In genomic region chr1:43047811-43048210, GRCm38 (mm10) we compare ENCODE assay signal across 24 mouse cellular contexts. TPM values are rescaled to one million over a fixed set of nuclear protein-coding genes. Genes with fewer than 3 reads are reported as not detected.
DNase-seq lines count a peak whose midpoint lies in the region; ATAC-seq and TF ChIP-seq lines count a peak whose summit lies in the region.
"Had no signal": no experiment of that assay in that cellular context is flagged by ENCODE, and none has a peak within 500 bp of the region (broad histone marks: within the 10 kb centered on the region; RNA-seq: fewer than 3 reads in every experiment).

No protein-coding gene starts in this region.

- H3K27me3 ChIP-seq in forebrain, embryonic 13.5 days: no peaks in the 10 kb centered on the region
- H3K27me3 ChIP-seq in forebrain, embryonic 12.5 days: no peaks in the 10 kb centered on the region
- no peaks in the 10 kb centered on the region for H3K27me3 ChIP-seq in hindbrain, embryonic 16.5 days (replicated peaks; ENCODE audit: control insufficient read depth, insufficient read depth, low read length)
- H3K27me3 ChIP-seq in hindbrain, embryonic 13.5 days: no peaks in the 10 kb centered on the region
- no peaks in the 10 kb centered on the region for H3K27me3 ChIP-seq in lung, embryonic 15.5 days
- H3K27me3 ChIP-seq: heart, embryonic 13.5 days; hindbrain, embryonic 15.5 days; neural tube, embryonic 15.5 days; stomach, embryonic 15.5 days had no signal

- TF ChIP-seq CTCF in lung, adult 2 months (IDR thresholded peaks at IDR 0.05; ENCODE audit: insufficient read depth, low read length): no peak

- peaks cover 44% of the 10 kb centered on the region for H3K36me3 ChIP-seq in forebrain, embryonic 13.5 days (ENCODE audit: poor library complexity, severe bottlenecking)
- peaks cover 40% of the 10 kb centered on the region for H3K36me3 ChIP-seq in forebrain, embryonic 12.5 days (replicated peaks)
- H3K36me3 ChIP-seq in hindbrain, embryonic 16.5 days (ENCODE audit: control insufficient read depth, insufficient read depth, low read length): peaks cover 6% of the 10 kb centered on the region
- H3K36me3 ChIP-seq in hindbrain, embryonic 13.5 days: peaks cover 44% of the 10 kb centered on the region
- H3K36me3 ChIP-seq in lung, embryonic 15.5 days: peaks cover 13% of the 10 kb centered on the region; the same call in 1 of the 2 replicates

- TF ChIP-seq POLR2A in lung, adult 2 months (IDR thresholded peaks at IDR 0.05; ENCODE audit: borderline replicate concordance, extremely low read depth, low read depth, low read length): no peak

- peaks cover 18% of the 10 kb centered on the region; the same call in 1 of the 2 replicates for H3K4me1 ChIP-seq in forebrain, embryonic 13.5 days
- peaks cover 8% of the 10 kb centered on the region; the same call in 1 of the 2 replicates for H3K4me1 ChIP-seq in forebrain, embryonic 12.5 days
- H3K4me1 ChIP-seq in hindbrain, embryonic 16.5 days (ENCODE audit: control insufficient read depth, insufficient read depth, low read depth, low read length): peaks cover 5% of the 10 kb centered on the region; the same call in 1 of the 2 replicates
- peaks cover 18% of the 10 kb centered on the region for H3K4me1 ChIP-seq in hindbrain, embryonic 13.5 days (replicated peaks)
- H3K4me1 ChIP-seq in lung, embryonic 15.5 days: peaks cover 13% of the 10 kb centered on the region; the same call in 1 of the 2 replicates
- H3K4me1 ChIP-seq in lung, adult 2 months (ENCODE audit: control insufficient read depth, insufficient read depth, low read length): no peaks in the 10 kb centered on the region
- H3K4me1 ChIP-seq: stomach, embryonic 15.5 days had no signal

- DNase-seq in lung, adult 2 months: no peak
- peak; percentile 35 to 39 for DNase-seq in right cerebral cortex, adult 2 months (ENCODE audit: low spot score in 2 of 2)
- no peak for DNase-seq in right cerebral cortex, postnatal 25 days
- DNase-seq: adrenal gland, postnatal 10 days; cerebellum, adult 8-10 months; cerebellum, postnatal 36 days; gastrocnemius, postnatal 36 days; heart, adult 2 months; heart, postnatal 14 days; kidney, adult 9 months; kidney, postnatal 14 days; layer of hippocampus, postnatal 36 days; lung, postnatal 10 days; thymus, postnatal 36 days had no signal

- no peaks in the 10 kb centered on the region for H3K9me3 ChIP-seq in forebrain, embryonic 13.5 days (replicated peaks)
- no peaks in the 10 kb centered on the region for H3K9me3 ChIP-seq in forebrain, embryonic 12.5 days
- no peaks in the 10 kb centered on the region for H3K9me3 ChIP-seq in hindbrain, embryonic 16.5 days (ENCODE audit: control insufficient read depth, low read length)
- H3K9me3 ChIP-seq in hindbrain, embryonic 13.5 days: no peaks in the 10 kb centered on the region
- H3K9me3 ChIP-seq in lung, embryonic 15.5 days: no peaks in the 10 kb centered on the region
- H3K9me3 ChIP-seq: heart, embryonic 13.5 days; hindbrain, embryonic 15.5 days; neural tube, embryonic 15.5 days; stomach, embryonic 15.5 days had no signal

- WGBS in forebrain, embryonic 13.5 days: 73% methylated on average over 10 of the region's 10 CpGs
- whole genome bisulfite sequencing in forebrain, embryonic 12.5 days: 72% methylated on average over 10 of the region's 10 CpGs
- WGBS in hindbrain, embryonic 16.5 days: 65% methylated on average over 10 of the region's 10 CpGs
- 70% methylated on average over 10 of the region's 10 CpGs for WGBS in hindbrain, embryonic 13.5 days
- WGBS in lung, embryonic 15.5 days: 85% methylated on average over 10 of the region's 10 CpGs
- WGBS in lung, adult 2 months: 89% methylated on average over 10 of the region's 10 CpGs

- peak; percentile 46 for ATAC-seq in forebrain, embryonic 13.5 days
- no peak for ATAC-seq in forebrain, embryonic 12.5 days (ENCODE audit: low FRiP score)
- peak; percentile 31 for ATAC-seq in hindbrain, embryonic 16.5 days
- no peak; the same call in 1 of the 2 replicates for ATAC-seq in hindbrain, embryonic 13.5 days (ENCODE audit: low FRiP score)
- no peak for ATAC-seq in lung, embryonic 15.5 days (ENCODE audit: borderline replicate concordance, extremely low read depth, low FRiP score, low TSS enrichment)
- ATAC-seq: intestine, embryonic 16.5 days had no signal

- no peak overlapping the region for H3K4me3 ChIP-seq in forebrain, embryonic 13.5 days
- H3K4me3 ChIP-seq in forebrain, embryonic 12.5 days (replicated peaks): no peak overlapping the region
- H3K4me3 ChIP-seq in hindbrain, embryonic 16.5 days (ENCODE audit: low read length): no peak overlapping the region
- H3K4me3 ChIP-seq in hindbrain, embryonic 13.5 days: no peak overlapping the region
- no peak overlapping the region for H3K4me3 ChIP-seq in lung, embryonic 15.5 days
- H3K4me3 ChIP-seq in lung, adult 2 months (replicated peaks; ENCODE audit: extremely low read depth, low read depth, low read length): no peak overlapping the region
- H3K4me3 ChIP-seq: heart, adult 2 months; heart, embryonic 13.5 days; hindbrain, embryonic 15.5 days; neural tube, embryonic 15.5 days; stomach, embryonic 15.5 days had no signal

- no peak overlapping the region for H3K9ac ChIP-seq in forebrain, embryonic 13.5 days
- H3K9ac ChIP-seq in forebrain, embryonic 12.5 days: no peak overlapping the region
- no peak overlapping the region for H3K9ac ChIP-seq in hindbrain, embryonic 16.5 days (ENCODE audit: low read depth, low read length)
- no peak overlapping the region for H3K9ac ChIP-seq in hindbrain, embryonic 13.5 days
- H3K9ac ChIP-seq in lung, embryonic 15.5 days: no peak overlapping the region
- H3K9ac ChIP-seq: heart, embryonic 13.5 days; hindbrain, embryonic 15.5 days; neural tube, embryonic 15.5 days; stomach, embryonic 15.5 days had no signal

- H3K4me2 ChIP-seq in forebrain, embryonic 13.5 days: no peak overlapping the region
- H3K4me2 ChIP-seq in forebrain, embryonic 12.5 days: no peak overlapping the region
- no peak overlapping the region for H3K4me2 ChIP-seq in hindbrain, embryonic 16.5 days (ENCODE audit: low read length)
- no peak overlapping the region for H3K4me2 ChIP-seq in hindbrain, embryonic 13.5 days
- H3K4me2 ChIP-seq in lung, embryonic 15.5 days: no peak overlapping the region
- H3K4me2 ChIP-seq: heart, embryonic 13.5 days; hindbrain, embryonic 15.5 days; neural tube, embryonic 15.5 days; stomach, embryonic 15.5 days had no signal

- no peak overlapping the region for H3K27ac ChIP-seq in forebrain, embryonic 13.5 days
- no peak overlapping the region for H3K27ac ChIP-seq in forebrain, embryonic 12.5 days
- H3K27ac ChIP-seq in hindbrain, embryonic 16.5 days (ENCODE audit: low read depth, low read length): no peak overlapping the region
- no peak overlapping the region for H3K27ac ChIP-seq in hindbrain, embryonic 13.5 days
- 0 out of 2 replicates have a peak overlapping the region, but pooled peaks have one; percentile 6 for H3K27ac ChIP-seq in lung, embryonic 15.5 days
- H3K27ac ChIP-seq: heart, adult 2 months; heart, embryonic 13.5 days; hindbrain, embryonic 15.5 days; neural tube, embryonic 15.5 days; stomach, embryonic 15.5 days had no signal

RNA-seq across cellular contexts. Expression of gene Tgfbrap1, which starts 50.6 kb away (rescaled TPM):
- 13.2 and 14.9 TPM in 2 replicates for polyA plus RNA-seq in forebrain, embryonic 13.5 days (2015; fragmentation: Nextera tagmentation; extraction: Ambion mirVana)
- 15.5 and 17.1 TPM in 2 replicates for polyA plus RNA-seq in forebrain, embryonic 12.5 days (2016; fragmentation: Nextera tagmentation; extraction: Ambion mirVana)
- 15.6 and 17.4 TPM in 2 replicates for polyA plus RNA-seq in hindbrain, embryonic 16.5 days (2015; fragmentation: Nextera tagmentation; extraction: Ambion mirVana)
- polyA plus RNA-seq in hindbrain, embryonic 13.5 days (2015; fragmentation: Nextera tagmentation; extraction: Ambion mirVana): 16.0 and 16.4 TPM in 2 replicates
- polyA plus RNA-seq in lung, embryonic 15.5 days (2015; fragmentation: Nextera tagmentation; extraction: Ambion mirVana): 8.3 and 10.3 TPM in 2 replicates
- 28.5 and 30.6 TPM in 2 replicates for polyA plus RNA-seq in lung, adult 2 months (2012; rRNA removed)

RNA-seq across cellular contexts. Expression of gene AI597479, which starts 50.7 kb away (rescaled TPM):
- 41.0 and 47.7 TPM in 2 replicates for polyA plus RNA-seq in forebrain, embryonic 13.5 days (2015; fragmentation: Nextera tagmentation; extraction: Ambion mirVana)
- polyA plus RNA-seq in forebrain, embryonic 12.5 days (2016; fragmentation: Nextera tagmentation; extraction: Ambion mirVana): 42.9 and 48.5 TPM in 2 replicates
- polyA plus RNA-seq in hindbrain, embryonic 16.5 days (2015; fragmentation: Nextera tagmentation; extraction: Ambion mirVana): 42.8 and 47.9 TPM in 2 replicates
- 48.0 and 48.3 TPM in 2 replicates for polyA plus RNA-seq in hindbrain, embryonic 13.5 days (2015; fragmentation: Nextera tagmentation; extraction: Ambion mirVana)
- polyA plus RNA-seq in lung, embryonic 15.5 days (2015; fragmentation: Nextera tagmentation; extraction: Ambion mirVana): 32.4 and 33.3 TPM in 2 replicates
- polyA plus RNA-seq in lung, adult 2 months (2012; rRNA removed): 4.3 and 6.6 TPM in 2 replicates

Comparison
In these comparisons a context has a peak if more than half of its experiments do, and no peak if none do; other contexts are left out.
1. ATAC-seq: peak in forebrain, embryonic 13.5 days (single experiment) and hindbrain, embryonic 16.5 days (single experiment); none in forebrain, embryonic 12.5 days (single experiment), hindbrain, embryonic 13.5 days (single experiment) and lung, embryonic 15.5 days (single experiment).
2. DNase-seq: peak in right cerebral cortex, adult 2 months (2 of 2); none in lung, adult 2 months (single experiment) and right cerebral cortex, postnatal 25 days (single experiment).